Mouse (Mus musculus) thymus, postnatal 4 days (tissue): ENCODE results near the gene 1700080O16Rik.

Experiments
- DNase-seq: peaks from one replicate; pipeline ENCODE4 v3.0.0; 2021

Gene 1700080O16Rik

DNA sequence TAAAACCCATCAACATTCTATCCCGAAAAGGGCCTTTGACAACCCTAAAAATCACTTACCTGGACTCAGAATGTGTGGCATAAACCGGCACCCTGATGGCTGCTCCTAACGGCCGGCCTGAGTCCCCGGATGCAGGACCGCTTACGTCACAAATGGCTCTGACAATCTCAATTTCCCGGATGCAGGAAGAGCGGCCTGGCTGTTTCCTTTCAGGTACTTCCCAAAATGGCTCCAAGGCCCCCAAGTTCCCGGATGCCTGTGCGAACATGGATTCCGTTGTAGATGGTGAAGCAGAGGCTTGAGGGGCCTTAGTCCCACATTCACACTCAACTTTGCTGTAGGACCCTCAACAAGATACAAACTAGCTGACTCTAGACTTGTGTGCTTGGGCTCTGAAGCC lies at the start of gene 1700080O16Rik:
1700080O16Rik (minus strand) TSS at position 101 of the 400 bp plus-strand sequence.
- DNase-seq = no peak

- no peak for DNase-seq
Measured at GRCm38 (mm10) chrX:52017660-52018059, 45.1 kb upstream of the 1700080O16Rik start.

DNA sequence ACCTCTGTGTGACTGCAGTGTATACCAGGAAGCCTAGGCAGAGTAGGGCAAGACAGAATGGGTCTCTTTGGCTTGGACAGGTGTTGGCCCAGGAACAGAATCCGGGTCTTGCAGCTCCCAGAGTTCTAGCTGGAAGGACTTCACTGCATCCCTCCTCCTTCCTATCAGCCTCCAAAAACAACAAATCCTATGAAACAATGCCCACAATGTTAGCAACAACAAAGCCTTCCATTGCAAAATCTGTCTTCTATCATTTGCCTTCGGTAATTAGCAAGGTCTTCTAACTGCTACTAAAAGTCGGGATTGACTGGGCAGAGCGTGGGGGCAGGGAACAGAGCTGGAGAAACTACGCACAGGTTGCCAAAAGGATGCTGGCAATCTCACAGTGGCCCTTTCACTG lies 27.5 kb upstream of the 1700080O16Rik start:
- no peak for DNase-seq

DNA sequence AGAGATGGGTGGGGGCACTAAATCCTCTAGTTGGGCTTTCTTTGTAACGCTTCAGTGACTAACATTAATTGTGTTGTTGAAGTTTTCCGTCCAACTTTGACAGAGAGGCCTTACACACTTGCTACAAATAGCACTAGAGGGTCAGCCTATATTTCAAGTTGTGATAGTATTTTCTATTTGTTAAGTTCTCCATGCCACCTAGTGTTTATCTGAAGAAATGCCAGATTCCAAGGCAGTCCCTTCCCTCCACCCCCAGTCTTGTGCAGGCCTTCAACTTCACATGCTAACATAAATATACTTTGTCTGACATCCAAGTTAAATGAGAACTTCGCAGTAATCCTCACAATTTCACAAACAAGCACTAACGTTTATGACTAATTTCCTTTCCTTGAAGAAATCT lies 26.9 kb upstream of the 1700080O16Rik start:
- no peak for DNase-seq

- no peak for DNase-seq
Measured at GRCm38 (mm10) chrX:51976361-51976760, 3.8 kb upstream of the 1700080O16Rik start.

DNA sequence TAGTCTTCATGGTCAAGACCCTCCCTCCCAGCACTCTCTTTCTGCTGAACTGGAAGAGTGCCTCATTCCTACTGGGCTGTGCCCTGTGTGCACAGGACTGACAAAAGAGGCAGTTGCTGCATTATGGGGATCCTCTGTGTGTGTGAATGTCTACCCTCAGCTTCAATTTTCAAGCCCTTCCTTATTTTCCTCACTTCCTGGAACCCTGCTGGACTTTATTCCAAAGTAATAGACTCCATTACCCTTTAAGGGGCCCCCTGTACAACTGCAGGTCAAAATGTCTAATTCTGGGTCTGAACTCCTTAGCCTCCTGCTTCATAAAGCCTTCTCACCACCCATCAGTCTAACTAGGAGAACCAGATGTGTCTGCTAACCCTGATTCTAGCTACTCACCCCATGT lies 2.0 kb upstream of the 1700080O16Rik start:
- no peak for DNase-seq

- DNase-seq = no peak
Measured at GRCm38 (mm10) chrX:51948071-51948470, 24.5 kb downstream of the 1700080O16Rik start.

GRCm38 (mm10) chrX:51938076-51938475 lies 34.5 kb downstream of the 1700080O16Rik start:
- DNase-seq = no peak

DNA sequence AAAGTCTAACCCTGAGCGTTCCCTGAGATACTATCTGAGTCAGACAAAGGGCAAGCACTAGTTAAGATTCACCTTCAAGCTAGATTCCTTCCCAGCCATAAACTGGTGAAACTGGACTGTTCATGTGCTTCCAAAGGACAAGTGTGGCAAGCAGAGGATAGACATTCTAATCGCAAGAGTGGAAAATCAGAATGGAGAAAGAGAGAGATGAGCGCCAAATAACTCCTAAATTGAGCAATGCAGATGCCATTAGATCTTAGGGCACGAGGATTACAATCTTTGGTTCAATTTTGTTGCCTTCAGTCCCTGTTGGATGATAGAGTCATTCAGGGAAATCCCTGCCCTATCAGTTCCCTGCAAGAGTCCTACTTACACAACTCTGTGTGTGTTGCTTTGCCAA lies 53.5 kb downstream of the 1700080O16Rik start:
- DNase-seq = no peak
